Mouse (Mus musculus) myocyte (in vitro differentiated cells): ENCODE measurements around the gene Snx29. TPM values are rescaled to one million over a fixed set of nuclear protein-coding genes. Genes with fewer than 3 reads are reported as not detected.

Experiments
- H3K27me3 ChIP-seq: one replicate; pipeline ENCODE4 v1.6.1; 2011; ENCODE audit not compliant: control insufficient read depth, insufficient read depth, insufficient read length
- H3K36me3 ChIP-seq: one replicate; pipeline ENCODE4 v1.6.1; 2011; ENCODE audit not compliant: control insufficient read depth, insufficient read depth
- H3K4me2 ChIP-seq: one replicate; pipeline ENCODE4 v1.6.1; 2011; ENCODE audit warnings: low read depth, control low read depth
- H3K4me3 ChIP-seq: one replicate; pipeline ENCODE4 v1.5.1; 2011; ENCODE audit warnings: mild to moderate bottlenecking, control low read depth, moderate library complexity
- H3K79me2 ChIP-seq: one replicate; pipeline ENCODE4 v1.6.1; 2011; ENCODE audit not compliant: control insufficient read depth, insufficient read depth
- H3ac ChIP-seq: one replicate; pipeline ENCODE4 v1.6.1; 2011; ENCODE audit not compliant: control insufficient read depth, insufficient read length
- CEBPB ChIP-seq: IDR thresholded peaks from 2 replicates; pipeline ENCODE4 v1.6.1; 2011; ENCODE audit warnings: mild to moderate bottlenecking, moderate library complexity; ENCODE audit not compliant: poor library complexity, insufficient read depth, severe bottlenecking
- E2F4 ChIP-seq: IDR thresholded peaks from one replicate; pipeline ENCODE4 v1.6.1; 2011; ENCODE audit warnings: mild to moderate bottlenecking, control low read depth, moderate library complexity; ENCODE audit not compliant: insufficient read depth
- MAX ChIP-seq: IDR thresholded peaks from one replicate; pipeline ENCODE4 v1.6.1; 2011; ENCODE audit warnings: low read depth, mild to moderate bottlenecking, control low read depth
- MYOD1 ChIP-seq, 3 experiments: IDR thresholded peaks; one replicate each; pipeline ENCODE4 v1.6.1; 2011; ENCODE audit warnings: control low read depth in 2 of 3, low read depth in 2 of 3, mild to moderate bottlenecking in 2 of 3, moderate library complexity in 1 of 3; ENCODE audit not compliant: insufficient read length in 2 of 3, control insufficient read depth in 1 of 3
- MYOG ChIP-seq, 3 experiments: IDR thresholded peaks; one replicate each; pipeline ENCODE4 v1.6.1; 2011; ENCODE audit warnings: control low read depth in 2 of 3, low read depth in 2 of 3, mild to moderate bottlenecking in 2 of 3; ENCODE audit not compliant: insufficient read length in 2 of 3, control insufficient read depth in 1 of 3, insufficient read depth in 1 of 3
- POLR2A ChIP-seq: IDR thresholded peaks from one replicate; pipeline ENCODE4 v1.6.1; 2011; ENCODE audit warnings: low read depth, mild to moderate bottlenecking, control low read depth, moderate library complexity; ENCODE audit not compliant: insufficient read length
- POLR2AphosphoS2 ChIP-seq: IDR thresholded peaks from one replicate; pipeline ENCODE4 v1.6.1; 2011; ENCODE audit warnings: low read depth, control low read depth; ENCODE audit not compliant: insufficient read length
- REST ChIP-seq: IDR thresholded peaks from one replicate; pipeline ENCODE4 v1.6.1; 2011; ENCODE audit warnings: mild to moderate bottlenecking, control low read depth, moderate library complexity; ENCODE audit not compliant: insufficient read depth, insufficient read length
- SRF ChIP-seq: IDR thresholded peaks from one replicate; pipeline ENCODE4 v1.6.1; 2011; ENCODE audit warnings: low read depth; ENCODE audit not compliant: control insufficient read depth, insufficient read length
- TCF12 ChIP-seq: IDR thresholded peaks from one replicate; pipeline ENCODE4 v1.6.1; 2011; ENCODE audit warnings: mild to moderate bottlenecking, control low read depth; ENCODE audit not compliant: poor library complexity, insufficient read depth, severe bottlenecking
- TCF3 ChIP-seq: IDR thresholded peaks from one replicate; pipeline ENCODE4 v1.6.1; 2011; ENCODE audit warnings: low read depth, control low read depth; ENCODE audit not compliant: insufficient read length
- USF1 ChIP-seq: IDR thresholded peaks from one replicate; pipeline ENCODE4 v1.6.1; 2011; ENCODE audit warnings: low read depth, mild to moderate bottlenecking, control low read depth, moderate library complexity
- polyA plus RNA-seq: library from polyadenylated mRNA; unstranded; fragments of >200 nt; fragmentation: generic; extraction: Trizol; gene quantifications from one replicate; pipeline ENCODE4 v1.2.1, GENCODE M21; 2012; ENCODE audit warnings: missing spikeins

The Snx29 gene
- polyA plus RNA-seq, 1 experiment: 1.7 TPM

GRCm38 (mm10) chr16:11430520-11430919 lies 107.8 kb downstream of the Snx29 start:
- Histone ChIP-seq H3ac (no peak overlapping the region), H3K36me3 (no peaks in the 10 kb centered on the region), H3K4me3 (no peak overlapping the region), H3K79me2 (no peaks in the 10 kb centered on the region), H3K4me2 (no peak overlapping the region), H3K27me3 (no peaks in the 10 kb centered on the region)
- TF ChIP-seq SRF (no peak), TCF12 (no peak), MYOG (IDR thresholded peaks at IDR 0.05; ENCODE audit: control insufficient read depth in 1 of 3, insufficient read depth in 1 of 3, insufficient read length in 2 of 3, low read depth in 2 of 3) (no peak), MYOD1 (IDR thresholded peaks at IDR 0.05; ENCODE audit: control insufficient read depth in 1 of 3, insufficient read length in 2 of 3, low read depth in 2 of 3) (no peak), MAX (no peak), REST (no peak)

GRCm38 (mm10) chr16:11433779-11434178 lies 111.1 kb downstream of the Snx29 start:
- no peak overlapping the region for H3ac ChIP-seq
- no peak overlapping the region for H3K4me2 ChIP-seq
- H3K36me3 ChIP-seq: no peaks in the 10 kb centered on the region
- H3K4me3 ChIP-seq: no peak overlapping the region
- TF ChIP-seq E2F4 (no peak), TCF12 (no peak), SRF (no peak), MAX (no peak), CEBPB (no peak), REST (no peak), POLR2AphosphoS2 (no peak), TCF3 (no peak), POLR2A (no peak)
- no peaks in the 10 kb centered on the region for H3K79me2 ChIP-seq
- H3K27me3 ChIP-seq: no peaks in the 10 kb centered on the region

- TF ChIP-seq USF1 (no peak), TCF3 (no peak), TCF12 (no peak), MYOD1 (IDR thresholded peaks at IDR 0.05; ENCODE audit: control insufficient read depth in 1 of 3, insufficient read length in 2 of 3, low read depth in 2 of 3) (no peak), REST (no peak), SRF (no peak), MYOG (IDR thresholded peaks at IDR 0.05; ENCODE audit: control insufficient read depth in 1 of 3, insufficient read depth in 1 of 3, insufficient read length in 2 of 3, low read depth in 2 of 3) (no peak), E2F4 (no peak), POLR2A (no peak)
- no peaks in the 10 kb centered on the region for H3K79me2 ChIP-seq
- H3ac ChIP-seq: no peak overlapping the region
- no peaks in the 10 kb centered on the region for H3K36me3 ChIP-seq
- H3K27me3 ChIP-seq: no peaks in the 10 kb centered on the region
- H3K4me3 ChIP-seq: no peak overlapping the region
- no peak overlapping the region for H3K4me2 ChIP-seq
These were observed 114.9 kb downstream of the Snx29 start for GRCm38 (mm10) chr16:11437641-11438040.

GRCm38 (mm10) chr16:11439417-11439816 lies 116.7 kb downstream of the Snx29 start:
- no peaks in the 10 kb centered on the region for H3K27me3 ChIP-seq
- H3ac ChIP-seq: no peak overlapping the region
- no peaks in the 10 kb centered on the region for H3K79me2 ChIP-seq
- no peaks in the 10 kb centered on the region for H3K36me3 ChIP-seq
- no peak overlapping the region for H3K4me2 ChIP-seq
- H3K4me3 ChIP-seq: no peak overlapping the region
- TF ChIP-seq TCF3 (no peak), E2F4 (no peak), TCF12 (no peak), MYOD1 (IDR thresholded peaks at IDR 0.05; ENCODE audit: control insufficient read depth in 1 of 3, insufficient read length in 2 of 3, low read depth in 2 of 3) (no peak), MYOG (IDR thresholded peaks at IDR 0.05; ENCODE audit: control insufficient read depth in 1 of 3, insufficient read depth in 1 of 3, insufficient read length in 2 of 3, low read depth in 2 of 3) (no peak), POLR2AphosphoS2 (no peak), CEBPB (no peak), USF1 (no peak), REST (no peak), POLR2A (no peak), SRF (no peak), MAX (no peak)

- H3K4me2 ChIP-seq: no peak overlapping the region
These were observed 118.9 kb downstream of the Snx29 start for GRCm38 (mm10) chr16:11441616-11442015.

More at GRCm38 (mm10) chr16:11441616-11442015, 118.9 kb downstream of the Snx29 start:
- no peaks in the 10 kb centered on the region for H3K27me3 ChIP-seq
- no peaks in the 10 kb centered on the region for H3K79me2 ChIP-seq
- no peak overlapping the region for H3K4me3 ChIP-seq
- no peak overlapping the region for H3ac ChIP-seq
- H3K36me3 ChIP-seq: no peaks in the 10 kb centered on the region
- TF ChIP-seq MYOD1 (IDR thresholded peaks at IDR 0.05; ENCODE audit: control insufficient read depth in 1 of 3, insufficient read length in 2 of 3, low read depth in 2 of 3) (no peak), MYOG (IDR thresholded peaks at IDR 0.05; ENCODE audit: control insufficient read depth in 1 of 3, insufficient read depth in 1 of 3, insufficient read length in 2 of 3, low read depth in 2 of 3) (no peak), SRF (no peak), TCF3 (no peak), USF1 (no peak), REST (no peak), CEBPB (no peak), MAX (no peak), POLR2A (no peak), E2F4 (no peak), POLR2AphosphoS2 (no peak), TCF12 (no peak)
